Mouse (Mus musculus) duodenum, adult 2 months (tissue): ENCODE data around the gene 9930111J21Rik2. TPM values are rescaled to one million over a fixed set of nuclear protein-coding genes. Genes with fewer than 3 reads are reported as not detected.

Source experiments
- polyA plus RNA-seq: library from polyadenylated mRNA; depleted of rRNA; stranded (reverse); fragments of >200 nt; gene quantifications from 2 replicates; pipeline ENCODE4 v1.2.3, GENCODE M21; 2012; ENCODE audit warnings: low replicate concordance; rRNA removed

9930111J21Rik2 gene
- polyA plus RNA-seq = 0.05 and 0.09 TPM in 2 replicates

DNA sequence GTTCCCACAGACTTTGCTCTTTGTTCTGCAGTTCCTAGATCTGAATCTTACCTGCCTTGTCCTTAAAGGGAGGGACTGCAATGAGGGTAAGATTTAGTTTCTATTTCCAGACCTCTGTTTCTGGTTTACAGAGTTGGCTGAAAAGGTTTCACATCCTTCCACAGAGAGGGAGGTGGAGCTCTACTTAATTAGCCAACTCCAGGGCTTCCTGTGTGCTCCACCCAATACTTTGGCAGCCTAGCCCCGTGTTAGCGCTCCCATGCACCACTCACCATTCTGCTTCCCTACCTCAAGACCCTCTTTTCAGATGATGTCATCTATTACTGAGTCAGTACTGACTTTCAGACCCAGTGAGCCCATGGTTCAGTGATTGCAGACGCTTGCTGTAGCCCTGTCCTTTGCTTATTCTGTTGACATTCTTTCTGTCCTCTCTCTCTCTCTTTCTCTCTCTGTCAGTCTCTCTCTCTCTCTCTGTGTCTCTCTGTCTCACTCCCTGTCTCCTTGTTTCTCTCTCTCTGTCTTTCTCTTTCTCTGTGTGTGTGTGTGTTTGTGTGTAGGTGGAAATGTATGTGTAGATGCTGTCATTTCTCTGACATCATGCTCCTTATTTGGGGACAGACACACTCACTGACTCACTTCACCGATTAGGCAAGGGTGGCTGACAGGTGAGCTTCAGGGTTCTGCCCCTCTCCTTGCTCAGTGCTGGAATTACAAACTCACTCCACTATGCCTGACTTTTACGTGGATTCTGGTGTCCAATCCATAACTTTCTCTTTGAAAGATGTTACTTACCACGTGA, at the start of gene 9930111J21Rik2:
TSS of gene 9930111J21Rik2 (minus strand) at position 150 of the 799 bp plus-strand sequence.

DNA sequence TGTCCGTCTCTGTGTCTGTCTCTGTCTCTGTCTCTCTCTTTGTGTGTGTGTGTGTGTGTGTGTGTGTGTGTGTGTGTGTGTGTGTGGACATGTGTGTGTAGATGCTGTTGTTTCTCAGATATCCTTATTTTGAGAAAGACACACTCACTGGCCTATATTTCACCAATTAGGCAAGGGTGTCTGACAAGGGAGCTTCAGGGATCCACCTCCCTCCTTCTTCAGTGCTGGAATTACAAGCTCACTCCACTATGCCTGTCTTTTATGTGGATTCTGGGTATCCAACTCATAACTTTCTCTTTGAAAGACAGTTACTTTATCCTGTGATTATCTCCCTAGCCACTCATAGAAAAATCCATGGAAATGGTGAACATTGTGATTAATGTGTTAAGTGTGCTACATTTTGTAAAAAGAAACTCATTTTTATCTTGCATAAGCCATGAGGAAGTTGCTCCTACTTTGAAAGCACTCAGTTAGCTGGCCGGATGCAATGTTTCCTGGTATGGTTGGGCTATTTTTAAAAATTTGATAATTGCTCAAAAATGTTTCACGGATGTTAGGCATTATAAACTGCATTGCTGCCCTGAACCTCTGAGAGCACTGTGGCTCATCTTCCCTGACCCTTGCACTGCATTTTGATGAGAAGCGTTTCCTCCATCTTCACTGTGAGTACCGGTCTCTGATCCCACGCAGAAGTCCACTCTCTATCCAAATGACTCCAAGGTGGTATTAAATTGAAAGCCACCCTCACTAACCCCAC, 25.1 kb upstream of the 9930111J21Rik2 start, which contains the start of gene Ifi47:
TSS of gene Ifi47 (plus strand) at position 587 of the 757 bp plus-strand sequence.

DNA sequence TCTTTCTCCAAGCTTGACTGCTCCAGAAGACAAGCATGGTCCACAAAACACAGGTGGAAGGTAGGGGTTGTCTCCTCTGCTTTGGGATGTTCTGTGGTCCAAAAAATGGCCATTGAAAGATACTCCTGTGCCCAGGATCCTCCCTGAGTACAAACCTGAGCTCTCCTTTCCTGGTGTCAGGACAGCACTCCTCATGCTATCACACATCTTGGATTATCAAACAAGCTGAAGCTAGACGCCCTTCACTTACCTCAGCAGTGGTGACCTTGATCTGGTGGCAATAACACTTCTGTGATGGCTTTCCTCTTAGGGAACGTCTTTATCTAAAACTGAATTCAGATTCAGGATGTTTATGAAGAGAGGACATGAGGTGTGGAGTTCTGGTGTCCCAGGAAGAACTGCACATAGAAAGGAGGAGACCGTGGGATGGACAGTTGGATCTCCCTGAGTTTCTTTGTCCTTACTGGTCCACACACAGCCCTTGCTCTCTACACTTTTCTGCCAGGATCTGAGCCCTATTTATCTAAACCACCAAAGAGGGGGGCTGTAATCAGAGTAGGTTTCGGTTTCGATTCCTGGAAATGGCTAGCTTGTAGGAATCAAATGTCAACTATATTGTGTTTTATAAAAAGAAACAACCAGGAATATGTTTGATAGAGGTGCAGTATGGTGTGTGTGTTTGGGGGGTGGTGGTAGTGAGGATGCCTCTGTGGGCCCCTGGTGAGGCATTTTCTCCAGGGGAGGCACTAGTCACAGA, 12.8 kb upstream of the 9930111J21Rik2 start, which contains the start of gene Tgtp2:
TSS of gene Tgtp2 (minus strand) at position 494 of the 757 bp plus-strand sequence.

DNA sequence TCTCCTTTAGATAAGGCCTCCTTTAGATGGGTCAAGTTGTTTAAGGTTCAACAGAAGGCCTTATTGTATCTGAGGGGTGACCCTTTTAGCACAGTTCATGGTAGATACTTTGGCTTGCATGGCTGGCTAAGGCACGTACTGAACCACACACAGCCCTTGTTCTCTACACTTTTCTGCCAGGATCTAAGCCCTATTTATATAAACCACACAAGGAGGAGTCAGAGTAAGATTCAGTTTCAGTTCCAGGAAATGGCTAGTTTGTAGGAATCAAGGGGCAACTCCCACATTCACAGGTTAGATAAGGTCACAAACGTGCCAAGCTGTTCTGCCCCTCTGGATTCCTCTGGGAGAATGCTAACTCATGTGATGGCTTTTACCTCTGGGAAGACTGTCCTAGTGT, 57.0 kb downstream of the 9930111J21Rik2 start, which contains the start of gene Tgtp1:
TSS of gene Tgtp1 (minus strand) at position 155 of the 400 bp plus-strand sequence.

DNA sequence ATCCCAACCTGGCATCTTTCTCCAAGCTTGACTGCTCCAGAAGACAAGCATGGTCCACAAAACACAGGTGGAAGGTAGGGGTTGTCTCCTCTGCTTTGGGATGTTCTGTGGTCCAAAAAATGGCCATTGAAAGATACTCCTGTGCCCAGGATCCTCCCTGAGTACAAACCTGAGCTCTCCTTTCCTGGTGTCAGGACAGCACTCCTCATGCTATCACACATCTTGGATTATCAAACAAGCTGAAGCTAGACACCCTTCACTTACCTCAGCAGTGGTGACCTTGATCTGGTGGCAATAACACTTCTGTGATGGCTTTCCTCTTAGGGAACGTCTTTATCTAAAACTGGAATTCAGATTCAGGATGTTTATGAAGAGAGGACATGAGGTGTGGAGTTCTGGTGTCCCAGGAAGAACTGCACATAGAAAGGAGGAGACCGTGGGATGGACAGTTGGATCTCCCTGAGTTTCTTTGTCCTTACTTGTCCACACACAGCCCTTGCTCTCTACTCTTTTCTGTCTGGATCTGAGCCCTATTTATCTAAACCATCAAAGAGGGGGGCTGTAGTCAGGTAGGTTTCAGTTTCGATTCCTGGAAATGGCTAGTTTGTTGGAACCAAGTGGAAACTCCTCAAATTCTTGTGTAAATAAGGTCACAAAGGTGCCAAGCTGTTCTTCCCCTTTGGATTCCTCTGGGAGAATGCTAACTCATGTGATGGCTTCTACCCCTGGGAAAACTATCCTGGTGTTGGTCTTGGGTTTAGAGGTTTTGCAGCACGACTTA, 59.1 kb downstream of the 9930111J21Rik2 start, which contains the start of gene Gm12185:
TSS of gene Gm12185 (minus strand) at position 487 of the 781 bp plus-strand sequence.

DNA sequence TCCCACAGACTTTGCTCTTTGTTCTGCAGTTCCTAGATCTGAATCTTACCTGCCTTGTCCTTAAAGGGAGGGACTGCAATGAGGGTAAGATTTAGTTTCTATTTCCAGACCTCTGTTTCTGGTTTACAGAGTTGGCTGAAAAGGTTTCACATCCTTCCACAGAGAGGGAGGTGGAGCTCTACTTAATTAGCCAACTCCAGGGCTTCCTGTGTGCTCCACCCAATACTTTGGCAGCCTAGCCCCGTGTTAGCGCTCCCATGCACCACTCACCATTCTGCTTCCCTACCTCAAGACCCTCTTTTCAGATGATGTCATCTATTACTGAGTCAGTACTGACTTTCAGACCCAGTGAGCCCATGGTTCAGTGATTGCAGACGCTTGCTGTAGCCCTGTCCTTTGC, 71.8 kb downstream of the 9930111J21Rik2 start, which contains the start of gene 9930111J21Rik1:
TSS of gene 9930111J21Rik1 (minus strand) at position 148 of the 400 bp plus-strand sequence.

DNA sequence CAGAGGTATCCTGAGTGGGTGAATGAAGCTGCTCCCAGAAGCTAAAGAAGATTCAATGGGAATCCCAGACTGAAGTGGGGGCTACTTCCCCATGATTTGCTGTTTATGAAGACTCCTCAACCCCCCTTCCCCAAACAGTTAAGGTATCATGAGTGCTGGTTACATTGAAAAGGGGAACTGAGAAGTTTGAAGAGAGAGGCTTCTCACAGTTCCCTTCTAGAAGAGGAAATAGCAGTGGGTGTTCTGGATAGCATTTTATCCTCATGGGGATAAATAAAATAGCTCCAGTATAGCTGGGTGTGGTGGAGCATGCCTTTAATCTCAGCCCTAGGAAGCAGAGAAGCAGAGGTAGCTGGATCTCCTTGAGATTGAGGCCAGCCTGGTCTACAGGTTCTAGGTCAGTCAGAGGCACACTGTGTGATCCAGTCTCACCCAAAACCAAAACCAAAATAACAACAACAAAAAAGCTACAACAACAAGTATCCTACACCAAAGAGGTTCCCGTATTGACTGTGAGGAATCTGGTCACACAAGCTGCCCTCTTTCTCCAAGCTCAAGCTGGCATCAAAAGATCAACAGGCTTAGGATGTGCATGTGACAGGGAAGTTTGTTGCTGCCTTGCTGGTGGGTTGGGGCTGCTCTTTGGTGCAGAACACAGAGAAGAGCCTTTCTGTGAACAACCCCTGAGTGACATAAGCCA, 72.7 kb downstream of the 9930111J21Rik2 start, which contains the start of gene Olfr56:
TSS of gene Olfr56 (plus strand) at position 650 of the 700 bp plus-strand sequence.

Other genes starting within 250 kb of the 9930111J21Rik2 start
- 18.0 and 20.2 TPM in 2 replicates for gene Trim41, start 233.9 kb downstream of the 9930111J21Rik2 start, polyA plus RNA-seq
- 6.0 and 12.8 TPM in 2 replicates for gene Trim7, start 225.1 kb downstream of the 9930111J21Rik2 start, polyA plus RNA-seq
- gene Gm12184, start 224.6 kb downstream of the 9930111J21Rik2 start, polyA plus RNA-seq = 2.8 and 3.5 TPM in 2 replicates
- 1.4 and 1.5 TPM in 2 replicates for gene Irgm1, start 179.6 kb downstream of the 9930111J21Rik2 start, polyA plus RNA-seq
- 0.06 and 0.66 TPM in 2 replicates for gene Gm5431, start 149.0 kb downstream of the 9930111J21Rik2 start, polyA plus RNA-seq
- gene Psme2b, start 105.1 kb downstream of the 9930111J21Rik2 start, polyA plus RNA-seq = 4.3 and 16.0 TPM in 2 replicates
- gene Olfr56, start 72.4 kb downstream of the 9930111J21Rik2 start, polyA plus RNA-seq = 0.07 TPM in 1 of 2 replicates, not detected in the other
- gene 9930111J21Rik1, start 71.8 kb downstream of the 9930111J21Rik2 start, polyA plus RNA-seq = 0.21 and 0.46 TPM in 2 replicates
- gene Gm12185, start 59.0 kb downstream of the 9930111J21Rik2 start, polyA plus RNA-seq = 0.04 and 0.05 TPM in 2 replicates
- 0.16 and 0.33 TPM in 2 replicates for gene Tgtp1, start 57.1 kb downstream of the 9930111J21Rik2 start, polyA plus RNA-seq
- gene Tgtp2, start 13.0 kb upstream of the 9930111J21Rik2 start, polyA plus RNA-seq = 0.18 and 0.72 TPM in 2 replicates
- gene Ifi47, start 25.3 kb upstream of the 9930111J21Rik2 start, polyA plus RNA-seq = 2.2 and 5.1 TPM in 2 replicates
- not detected in 2 replicates for gene Olfr1396, start 63.6 kb upstream of the 9930111J21Rik2 start, polyA plus RNA-seq
- not detected in 2 replicates for gene Olfr1395, start 91.0 kb upstream of the 9930111J21Rik2 start, polyA plus RNA-seq
- gene Olfr1394, start 103.1 kb upstream of the 9930111J21Rik2 start, polyA plus RNA-seq = not detected in 2 replicates
- 1.8 and 1.9 TPM in 2 replicates for gene Btnl9, start 135.9 kb upstream of the 9930111J21Rik2 start, polyA plus RNA-seq
- gene Zfp62, start 152.1 kb upstream of the 9930111J21Rik2 start, polyA plus RNA-seq = 0.33 and 0.69 TPM in 2 replicates
- gene Mgat1, start 192.9 kb upstream of the 9930111J21Rik2 start, polyA plus RNA-seq = 123 and 188 TPM in 2 replicates
- 0.27 TPM in 1 of 2 replicates, not detected in the other for gene Olfr1393, start 227.1 kb upstream of the 9930111J21Rik2 start, polyA plus RNA-seq
- gene Olfr1392, start 234.0 kb upstream of the 9930111J21Rik2 start, polyA plus RNA-seq = 0.05 TPM in 1 of 2 replicates, not detected in the other